8 mouse cellular contexts compared by ENCODE assay signal in genomic region chr19:10391995-10392394, GRCm38 (mm10). TPM values are rescaled to one million over a fixed set of nuclear protein-coding genes. Genes with fewer than 3 reads are reported as not detected.
A peak's percentile ranks its signal among the peaks of the same experiment; 100 is the strongest.
DNase-seq lines count a peak whose midpoint lies in the region; ATAC-seq and TF ChIP-seq lines count a peak whose summit lies in the region.
"Had no signal": no experiment of that assay in that cellular context is flagged by ENCODE, and none has a peak within 500 bp of the region (broad histone marks: within the 10 kb centered on the region; RNA-seq: fewer than 3 reads in every experiment).

No protein-coding gene starts in this region.

- H3K9ac ChIP-seq in liver, adult 2 months (ENCODE audit: low read depth, low read length), result no peak overlapping the region
- H3K9ac ChIP-seq in liver, embryonic 11.5 days (ENCODE audit: low read depth, low read length), result no peak overlapping the region
- no peak overlapping the region for H3K9ac ChIP-seq in heart, postnatal 0 days (replicated peaks; ENCODE audit: low read depth, low read length)
- H3K9ac ChIP-seq: hindbrain, embryonic 15.5 days had no signal

- no peak for ATAC-seq in liver, embryonic 11.5 days (replicated peaks; ENCODE audit: low FRiP score)
- peak; percentile 71 for ATAC-seq in heart, postnatal 0 days (ENCODE audit: insufficient read depth, low read depth)

- peak; percentile 61 for TF ChIP-seq CTCF in liver, adult 2 months (IDR thresholded peaks at IDR 0.05; ENCODE audit: low read depth, low read length)
- peak; percentile 96 for TF ChIP-seq CTCF in heart, postnatal 0 days (IDR thresholded peaks at IDR 0.05; ENCODE audit: low read depth)

- DNase-seq in liver, adult 2 months (ENCODE audit: extremely low read depth, low read depth, low spot score), result no peak
- DNase-seq in liver, embryonic 11.5 days (ENCODE audit: low spot score), result no peak
- peak; percentile 81 for DNase-seq in cerebellum, adult 11-12 months
- DNase-seq in heart, postnatal 0 days (ENCODE audit: low spot score), result peak; percentile 78
- DNase-seq in retina, postnatal 1 day, result peak; percentile 53
- no peak for DNase-seq in thymus, postnatal 14 days
- no peak for DNase-seq in layer of hippocampus, adult 9-11 months

- H3K4me3 ChIP-seq in liver, adult 2 months (ENCODE audit: insufficient read depth, low read depth, low read length), result no peak overlapping the region
- H3K4me3 ChIP-seq in liver, embryonic 11.5 days (ENCODE audit: low read depth, low read length), result no peak overlapping the region
- H3K4me3 ChIP-seq in heart, postnatal 0 days (ENCODE audit: low read depth, low read length), result no peak overlapping the region
- H3K4me3 ChIP-seq: hindbrain, embryonic 15.5 days had no signal

- no peaks in the 10 kb centered on the region for H3K36me3 ChIP-seq in liver, adult 2 months (ENCODE audit: control insufficient read depth, insufficient read depth, low read length)
- no peaks in the 10 kb centered on the region for H3K36me3 ChIP-seq in liver, embryonic 11.5 days (ENCODE audit: control insufficient read depth, insufficient read depth, low read length)
- H3K36me3 ChIP-seq in heart, postnatal 0 days (replicated peaks; ENCODE audit: control insufficient read depth, insufficient read depth, low read length), result no peaks in the 10 kb centered on the region
- H3K36me3 ChIP-seq: hindbrain, embryonic 15.5 days had no signal

- H3K27me3 ChIP-seq in liver, adult 2 months (ENCODE audit: control insufficient read depth, insufficient read depth, low read length), result peaks cover 8% of the 10 kb centered on the region
- peaks cover 57% of the 10 kb centered on the region for H3K27me3 ChIP-seq in liver, embryonic 11.5 days (replicated peaks; ENCODE audit: control insufficient read depth, insufficient read depth, low read length)
- peaks cover 21% of the 10 kb centered on the region for H3K27me3 ChIP-seq in heart, postnatal 0 days (ENCODE audit: control insufficient read depth, insufficient read depth, low read length)
- H3K27me3 ChIP-seq: hindbrain, embryonic 15.5 days had no signal

- 39% methylated on average over 3 of the region's 3 CpGs for WGBS in liver, adult 2 months
- 16% methylated on average over 3 of the region's 3 CpGs for WGBS in liver, embryonic 11.5 days
- 22% methylated on average over 3 of the region's 3 CpGs for WGBS in heart, postnatal 0 days

- TF ChIP-seq EP300 in heart, postnatal 0 days (IDR thresholded peaks at IDR 0.05; ENCODE audit: low read depth), result no peak

- H3K4me2 ChIP-seq in liver, embryonic 11.5 days, result no peak overlapping the region
- no peak overlapping the region for H3K4me2 ChIP-seq in heart, postnatal 0 days (ENCODE audit: low read depth, low read length)

- no peak for TF ChIP-seq POLR2A in liver, adult 2 months (IDR thresholded peaks at IDR 0.05; ENCODE audit: extremely low read depth, insufficient read depth, low read length)

- H3K79me2 ChIP-seq in liver, adult 2 months (ENCODE audit: control insufficient read depth, insufficient read depth, low read length), result no peaks in the 10 kb centered on the region

- no peak overlapping the region for H3K27ac ChIP-seq in liver, adult 2 months (replicated peaks; ENCODE audit: insufficient read depth, low read depth, low read length)
- H3K27ac ChIP-seq in liver, embryonic 11.5 days (ENCODE audit: low read depth, low read length), result no peak overlapping the region
- no peak overlapping the region for H3K27ac ChIP-seq in heart, postnatal 0 days (ENCODE audit: low read depth)
- H3K27ac ChIP-seq: hindbrain, embryonic 15.5 days had no signal

- no peaks in the 10 kb centered on the region for H3K4me1 ChIP-seq in liver, adult 2 months (ENCODE audit: control insufficient read depth, insufficient read depth, low read length)
- H3K4me1 ChIP-seq in liver, embryonic 11.5 days (replicated peaks; ENCODE audit: control insufficient read depth, insufficient read depth, low read length), result peaks cover 8% of the 10 kb centered on the region
- no peaks in the 10 kb centered on the region for H3K4me1 ChIP-seq in heart, postnatal 0 days (ENCODE audit: control insufficient read depth, insufficient read depth)

- no peaks in the 10 kb centered on the region for H3K9me3 ChIP-seq in liver, embryonic 11.5 days (ENCODE audit: control insufficient read depth, low read length)
- no peaks in the 10 kb centered on the region for H3K9me3 ChIP-seq in heart, postnatal 0 days (replicated peaks; ENCODE audit: control insufficient read depth, low read length)
- H3K9me3 ChIP-seq: hindbrain, embryonic 15.5 days had no signal

RNA-seq across cellular contexts. Expression of gene Syt7, which starts 3.1 kb away (rescaled TPM):
- 0.28 and 0.34 TPM in 2 replicates for total RNA-seq in liver, adult 2 months (2014; rRNA removed)
- 0.45 and 0.62 TPM in 2 replicates for polyA plus RNA-seq in liver, adult 2 months (2012; rRNA removed)
- polyA plus RNA-seq in liver, embryonic 11.5 days (2014; fragmentation: Nextera tagmentation; extraction: Ambion mirVana), result 1.2 and 1.4 TPM in 2 replicates
- 5.0 and 6.0 TPM in 2 replicates for total RNA-seq in heart, postnatal 0 days (2014; rRNA removed; ENCODE audit: low replicate concordance)
- polyA plus RNA-seq in heart, postnatal 0 days (2015; fragmentation: Nextera tagmentation; extraction: Ambion mirVana), result 0.78 and 0.96 TPM in 2 replicates

Comparison
In these comparisons a context has a peak if more than half of its experiments do, and no peak if none do; other contexts are left out.
1. DNase-seq: peak in cerebellum, adult 11-12 months (single experiment), heart, postnatal 0 days (single experiment) and retina, postnatal 1 day (single experiment); none in liver, adult 2 months (single experiment), liver, embryonic 11.5 days (single experiment), thymus, postnatal 14 days (single experiment) and layer of hippocampus, adult 9-11 months (single experiment).